Mouse (Mus musculus) heart, embryonic 10.5 days (tissue): ENCODE measurements around the gene Nrip2. TPM values are rescaled to one million over a fixed set of nuclear protein-coding genes. Genes with fewer than 3 reads are reported as not detected.

ENCODE experiments used
- DNase-seq: peaks from one replicate; pipeline ENCODE4 v3.0.0-alpha.2; 2017; ENCODE audit warnings: low spot score
- H3K27ac ChIP-seq: fragments of 300-500 bp; sonication (generic); 2 replicates; pipeline ENCODE4 v1.5.1; 2016; ENCODE audit warnings: mild to moderate bottlenecking
- H3K27me3 ChIP-seq: fragments of 300-500 bp; sonication (generic); 2 replicates; pipeline ENCODE4 v1.6.1; 2016; ENCODE audit warnings: mild to moderate bottlenecking; ENCODE audit not compliant: poor library complexity, insufficient read depth, severe bottlenecking
- H3K36me3 ChIP-seq: fragments of 300-500 bp; sonication (generic); 2 replicates; pipeline ENCODE4 v1.6.1; 2016; ENCODE audit warnings: mild to moderate bottlenecking, moderate library complexity
- H3K4me1 ChIP-seq: fragments of 300-500 bp; sonication (generic); 2 replicates; pipeline ENCODE4 v1.6.1; 2016; ENCODE audit warnings: mild to moderate bottlenecking
- H3K4me3 ChIP-seq: fragments of 300-500 bp; sonication (generic); 2 replicates; pipeline ENCODE4 v1.5.1; 2016; ENCODE audit warnings: mild to moderate bottlenecking, moderate library complexity
- H3K9me3 ChIP-seq: fragments of 300-500 bp; sonication (generic); 2 replicates; pipeline ENCODE4 v1.6.1; 2016; ENCODE audit warnings: mild to moderate bottlenecking, moderate library complexity
- WGBS: fragments of 180-500 bp; shearing (Covaris S2); methylation state at CpG from one replicate; pipeline ENCODE4 v1.1.7; 2016; 5-methylcytosine and 5-hydroxymethylcytosine counted together
- polyA plus RNA-seq: library from polyadenylated mRNA; unstranded; fragments of >200 nt; fragmentation: Nextera tagmentation; extraction: Ambion mirVana; gene quantifications from 2 replicates; pipeline ENCODE4 v1.2.1, GENCODE M21; 2016

The Nrip2 gene
- polyA plus RNA-seq, 1 experiment from 2014 or later = 2.4 TPM

GRCm38 (mm10) chr6:128408544-128409125, 9.5 kb downstream of the Nrip2 start:
- Histone ChIP-seq H3K36me3 (peaks cover 75% of the 10 kb centered on the region), H3K27me3 (no peaks in the 10 kb centered on the region), H3K27ac (no peak overlapping the region), H3K9me3 (no peaks in the 10 kb centered on the region), H3K4me1 (no peaks in the 10 kb centered on the region), H3K4me3 (no peak overlapping the region)
- DNase-seq = no peak
- 90% methylated on average over 7 of the region's 7 CpGs for WGBS

- Histone ChIP-seq H3K36me3 (peaks cover 90% of the 10 kb centered on the region), H3K9me3 (no peaks in the 10 kb centered on the region), H3K4me1 (no peaks in the 10 kb centered on the region), H3K4me3 (no peak overlapping the region), H3K27me3 (no peaks in the 10 kb centered on the region), H3K27ac (no peak overlapping the region)
- no peak for DNase-seq
- 91% methylated on average over 13 of the region's 13 CpGs for WGBS
These were observed 11.2 kb downstream of the Nrip2 start for GRCm38 (mm10) chr6:128410305-128410704.

DNA sequence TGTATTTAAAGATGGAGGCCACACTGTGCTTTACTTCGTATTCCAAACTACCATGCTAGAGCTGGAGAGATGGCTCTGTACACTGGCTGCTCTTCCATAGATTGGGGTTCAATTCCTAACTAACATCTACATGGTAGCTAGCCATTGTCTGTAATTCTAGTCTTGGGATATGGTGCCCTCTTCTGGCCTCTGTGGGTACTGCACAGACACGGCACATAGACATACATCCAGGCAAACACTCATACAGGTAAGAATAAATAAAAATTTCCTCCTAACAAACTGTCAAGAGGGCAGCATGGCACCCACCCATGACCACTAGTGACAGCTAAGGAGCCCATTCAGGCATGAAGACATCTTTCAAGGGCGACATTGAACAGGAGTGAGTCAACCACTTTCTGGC, 12.0 kb downstream of the Nrip2 start:
- peak; percentile 85 for DNase-seq
- 19% methylated on average over 3 of the region's 3 CpGs for WGBS
- Histone ChIP-seq H3K4me1 (no peaks in the 10 kb centered on the region), H3K27me3 (no peaks in the 10 kb centered on the region), H3K4me3 (no peak overlapping the region), H3K36me3 (peaks cover 92% of the 10 kb centered on the region), H3K9me3 (no peaks in the 10 kb centered on the region), H3K27ac (no peak overlapping the region)

DNA sequence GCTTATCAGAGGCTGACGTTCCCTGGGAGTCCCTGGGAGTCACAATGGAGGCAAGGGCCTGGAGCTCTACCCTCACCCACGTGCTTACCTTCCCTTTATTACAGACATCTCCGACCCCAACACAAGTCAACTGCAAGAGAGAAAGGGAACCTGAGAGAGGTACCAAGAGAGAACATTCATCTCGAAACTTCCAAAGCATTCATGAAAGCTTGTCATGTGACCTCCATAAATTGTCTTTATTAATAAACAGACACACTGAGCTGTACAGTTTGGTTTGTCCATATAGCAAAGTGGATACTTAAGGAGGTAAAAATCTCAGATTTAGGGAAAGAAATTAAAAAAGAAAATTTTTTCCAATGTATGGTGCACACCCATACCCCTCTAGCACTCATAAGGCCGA, 17.1 kb downstream of the Nrip2 start:
- no peaks in the 10 kb centered on the region for H3K9me3 ChIP-seq
- WGBS = 79% methylated on average over 5 of the region's 5 CpGs
- H3K4me3 ChIP-seq = no peak overlapping the region
- H3K27me3 ChIP-seq = no peaks in the 10 kb centered on the region
- peaks cover 5% of the 10 kb centered on the region; the same call in 1 of the 2 replicates for H3K4me1 ChIP-seq
- H3K36me3 ChIP-seq = peaks cover 57% of the 10 kb centered on the region
- H3K27ac ChIP-seq = no peak overlapping the region
- DNase-seq = no peak

DNA sequence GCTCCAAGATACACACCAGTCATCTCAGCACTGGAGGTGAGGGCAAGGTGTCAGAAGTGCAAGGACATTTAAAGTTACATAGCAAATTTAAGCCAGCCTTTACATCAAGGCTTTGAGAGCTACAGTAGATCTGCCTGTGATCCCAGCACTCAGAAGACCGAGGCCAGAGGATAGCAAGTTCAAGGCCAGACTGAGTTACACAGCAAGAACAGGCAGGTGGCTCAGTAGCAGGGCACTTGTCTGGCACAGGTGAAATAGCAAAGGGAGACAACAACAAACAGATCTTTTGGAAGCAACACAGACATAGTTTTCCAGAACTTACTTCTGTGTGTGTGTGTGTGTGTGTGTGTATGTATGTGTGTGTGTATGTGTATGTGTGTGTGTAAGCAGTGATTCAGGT, 19.0 kb downstream of the Nrip2 start:
- Histone ChIP-seq H3K27ac (no peak overlapping the region), H3K4me3 (no peak overlapping the region), H3K4me1 (peaks cover 10% of the 10 kb centered on the region; the same call in 1 of the 2 replicates), H3K27me3 (no peaks in the 10 kb centered on the region), H3K9me3 (no peaks in the 10 kb centered on the region), H3K36me3 (peaks cover 38% of the 10 kb centered on the region)
- DNase-seq = no peak
- 86% methylated on average over 1 of the region's 1 CpGs for WGBS

DNA sequence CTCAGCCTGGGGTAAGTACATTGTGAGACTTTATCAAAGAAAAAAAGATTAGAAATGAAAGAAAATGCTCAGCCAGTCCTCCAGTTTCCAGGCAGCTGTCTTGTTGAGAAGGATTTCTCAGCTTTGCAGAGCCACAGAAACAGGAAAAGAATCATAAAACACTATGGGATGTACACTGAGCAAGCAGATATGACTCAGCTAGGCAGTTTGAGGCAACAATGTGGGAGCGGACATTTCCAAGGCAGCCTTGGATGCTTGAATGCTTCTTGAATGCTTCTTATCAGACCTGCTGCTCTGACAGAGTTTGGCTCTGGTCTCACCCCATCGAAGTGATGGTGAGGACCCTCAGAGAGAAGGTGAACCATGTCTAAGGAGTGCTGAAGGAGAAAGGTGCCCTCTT, 21.9 kb downstream of the Nrip2 start:
- no peak overlapping the region for H3K4me3 ChIP-seq
- WGBS = 77% methylated on average over 2 of the region's 2 CpGs
- peaks cover 10% of the 10 kb centered on the region for H3K4me1 ChIP-seq
- H3K27ac ChIP-seq = no peak overlapping the region
- no peak for DNase-seq
- no peaks in the 10 kb centered on the region for H3K27me3 ChIP-seq
- H3K9me3 ChIP-seq = no peaks in the 10 kb centered on the region
- peaks cover 13% of the 10 kb centered on the region for H3K36me3 ChIP-seq

DNA sequence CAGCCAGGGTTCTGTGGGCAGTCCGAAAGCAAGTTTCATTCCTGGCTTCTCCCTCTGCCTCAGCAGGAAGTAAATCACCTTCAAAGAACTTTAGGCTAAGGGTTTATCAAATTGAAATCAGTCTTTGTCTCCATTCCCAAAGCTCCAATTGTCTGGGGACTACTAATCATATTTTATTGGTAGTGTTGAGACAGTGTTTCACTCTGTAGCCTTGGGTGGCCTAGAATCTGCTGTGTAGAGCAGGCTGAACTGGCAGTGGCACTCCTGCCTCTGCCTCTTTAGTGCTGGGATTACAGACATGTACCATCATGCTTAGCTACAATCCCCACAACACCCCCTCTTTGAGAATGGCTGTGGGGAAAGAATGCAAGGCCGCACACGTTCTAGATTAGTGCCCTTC, 22.4 kb downstream of the Nrip2 start:
- H3K4me1 ChIP-seq = peaks cover 10% of the 10 kb centered on the region
- no peaks in the 10 kb centered on the region for H3K27me3 ChIP-seq
- H3K4me3 ChIP-seq = no peak overlapping the region
- WGBS = 90% methylated on average over 3 of the region's 3 CpGs
- H3K27ac ChIP-seq = no peak overlapping the region
- DNase-seq = no peak
- no peaks in the 10 kb centered on the region for H3K9me3 ChIP-seq
- H3K36me3 ChIP-seq = peaks cover 12% of the 10 kb centered on the region

- Histone ChIP-seq H3K4me3 (peak overlapping the region; percentile 69), H3K27ac (peak overlapping the region; percentile 95), H3K4me1 (peaks cover 8% of the 10 kb centered on the region), H3K36me3 (peaks cover 18% of the 10 kb centered on the region), H3K27me3 (no peaks in the 10 kb centered on the region), H3K9me3 (no peaks in the 10 kb centered on the region)
- DNase-seq = no peak
- WGBS = 47% methylated on average over 15 of the region's 16 CpGs
These were observed 24.6 kb downstream of the Nrip2 start for GRCm38 (mm10) chr6:128423496-128424268.

DNA sequence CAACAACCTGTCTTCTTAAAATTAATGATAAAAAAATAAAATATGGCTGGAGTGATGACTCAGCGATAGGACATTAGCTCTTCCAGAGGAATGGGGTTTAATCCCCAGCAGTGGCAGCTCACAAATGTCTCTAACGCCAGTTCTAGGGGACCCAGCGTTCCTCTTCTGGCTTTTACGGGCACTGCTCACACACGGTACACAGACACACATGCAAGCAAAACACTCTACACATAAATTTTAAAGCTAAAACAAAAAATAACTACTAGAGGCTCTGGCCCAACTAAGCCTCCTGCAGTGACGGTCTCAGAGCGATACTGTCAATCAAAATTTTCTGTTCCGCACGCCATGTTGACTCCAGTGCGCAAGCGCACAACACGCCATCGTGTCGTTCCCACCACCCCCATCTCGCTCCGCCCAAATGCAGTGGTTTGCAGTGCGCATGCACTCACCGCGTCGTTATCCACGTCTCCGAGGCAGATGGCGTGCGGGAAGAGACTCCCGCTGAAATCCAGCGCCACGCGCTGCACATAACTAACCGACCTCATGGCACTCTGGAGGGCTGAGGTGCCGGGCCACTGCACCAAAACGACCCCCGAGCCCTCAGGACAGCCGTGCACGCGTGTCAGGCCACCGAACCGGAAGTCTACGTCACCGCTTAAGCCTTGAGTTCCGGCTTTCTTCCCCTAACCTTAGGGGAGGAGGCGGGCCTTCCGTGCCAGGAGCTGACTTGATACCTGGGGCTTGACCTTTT, 25.3 kb downstream of the Nrip2 start, which contains the start of gene Itfg2:
Itfg2 (minus strand) TSS at position 663 of the 751 bp plus-strand sequence.
- Histone ChIP-seq H3K9me3 (no peaks in the 10 kb centered on the region), H3K4me1 (peaks cover 8% of the 10 kb centered on the region), H3K36me3 (peaks cover 22% of the 10 kb centered on the region), H3K4me3 (peak within 1 kb of the TSS; percentile 69), H3K27ac (peak within 1 kb of the TSS; percentile 95), H3K27me3 (no peaks in the 10 kb centered on the region)
- under 1% methylated on average over 42 of the region's 42 CpGs for WGBS
- DNase-seq = peak; percentile 98

DNA sequence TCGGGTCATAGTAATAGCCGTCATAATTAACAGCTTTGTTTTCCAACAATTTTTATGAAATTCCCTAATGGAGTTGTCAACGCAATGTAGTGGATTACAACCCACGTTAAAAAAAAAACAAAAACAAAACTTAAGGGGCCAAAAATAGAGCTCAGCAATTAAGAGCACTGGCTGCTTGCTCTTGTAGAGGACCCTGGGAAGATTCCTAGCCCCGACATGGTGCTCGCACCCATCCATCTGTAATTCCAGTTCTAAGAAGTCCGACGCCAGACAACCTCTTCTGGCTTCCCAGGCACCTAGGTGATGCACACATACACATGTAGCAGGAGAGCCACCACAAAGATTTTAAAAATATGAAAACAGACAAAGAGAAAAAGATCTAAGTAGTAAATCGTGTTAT, 25.9 kb downstream of the Nrip2 start:
- Histone ChIP-seq H3K9me3 (no peaks in the 10 kb centered on the region), H3K27ac (peak overlapping the region; percentile 95), H3K4me3 (peak overlapping the region; percentile 69), H3K4me1 (peaks cover 8% of the 10 kb centered on the region), H3K36me3 (peaks cover 26% of the 10 kb centered on the region), H3K27me3 (no peaks in the 10 kb centered on the region)
- 18% methylated on average over 9 of the region's 9 CpGs for WGBS
- no peak for DNase-seq

GRCm38 (mm10) chr6:128427571-128427970, 28.5 kb downstream of the Nrip2 start:
- DNase-seq = no peak
- H3K36me3 ChIP-seq = peaks cover 51% of the 10 kb centered on the region
- H3K4me3 ChIP-seq = no peak overlapping the region
- no peaks in the 10 kb centered on the region; the same call in 1 of the 2 replicates for H3K4me1 ChIP-seq
- H3K27ac ChIP-seq = no peak overlapping the region
- no peaks in the 10 kb centered on the region for H3K27me3 ChIP-seq
- no peaks in the 10 kb centered on the region for H3K9me3 ChIP-seq
- 92% methylated on average over 5 of the region's 5 CpGs for WGBS

DNA sequence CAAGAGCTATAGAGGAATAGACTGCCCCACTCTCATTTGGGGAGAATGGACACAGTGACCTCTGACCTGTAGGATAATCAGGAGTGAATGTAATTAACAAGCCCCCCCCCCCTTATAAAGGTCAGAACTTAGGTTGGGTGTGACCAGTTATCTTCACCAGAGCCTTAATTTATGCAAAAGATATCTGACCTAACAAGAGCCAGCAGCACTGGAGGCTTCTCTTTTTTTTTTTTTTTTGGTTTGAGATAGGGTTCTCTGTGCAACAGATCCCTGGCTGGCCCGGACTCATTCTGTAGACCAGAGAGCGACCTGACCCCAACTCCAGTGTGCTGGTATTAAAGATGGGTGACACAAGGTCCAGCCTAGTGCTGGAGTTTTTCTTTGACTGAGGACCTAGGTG, 30.2 kb downstream of the Nrip2 start:
- H3K36me3 ChIP-seq = peaks cover 68% of the 10 kb centered on the region
- H3K9me3 ChIP-seq = no peaks in the 10 kb centered on the region
- H3K27ac ChIP-seq = no peak overlapping the region
- no peak overlapping the region for H3K4me3 ChIP-seq
- no peak for DNase-seq
- H3K27me3 ChIP-seq = no peaks in the 10 kb centered on the region
- no peaks in the 10 kb centered on the region for H3K4me1 ChIP-seq
- 98% methylated on average over 2 of the region's 2 CpGs for WGBS

GRCm38 (mm10) chr6:128429826-128430225, 30.7 kb downstream of the Nrip2 start:
- no peak for DNase-seq
- Histone ChIP-seq H3K27ac (no peak overlapping the region), H3K9me3 (no peaks in the 10 kb centered on the region), H3K4me1 (no peaks in the 10 kb centered on the region; the same call in 1 of the 2 replicates), H3K27me3 (no peaks in the 10 kb centered on the region), H3K4me3 (no peak overlapping the region), H3K36me3 (peaks cover 73% of the 10 kb centered on the region)
- WGBS = 84% methylated on average over 6 of the region's 6 CpGs
